Mouse (Mus musculus) lung, postnatal 0 days (tissue): Measurements from ENCODE around the gene Arid5b. TPM values are rescaled to one million over a fixed set of nuclear protein-coding genes. Genes with fewer than 3 reads are reported as not detected.

ENCODE experiments used
- ATAC-seq: fragments of 200-750 bp; cut with Nextera tagmentation; 2 replicates; pipeline ENCODE4 v1.8.0; 2017; ENCODE audit warnings: moderate library complexity
- DNase-seq: peaks from one replicate; pipeline ENCODE4 v3.0.0-alpha.2; 2016; ENCODE audit warnings: low spot score
- H3K27ac ChIP-seq: fragments of 300-500 bp; sonication (generic); 2 replicates; pipeline ENCODE4 v1.5.1; 2014; ENCODE audit warnings: antibody characterized with exemption, mild to moderate bottlenecking, low read length, mixed read lengths
- H3K27me3 ChIP-seq: fragments of 300-500 bp; sonication (generic); replicated peaks from 2 replicates; pipeline ENCODE4 v1.6.1; 2014; ENCODE audit warnings: low read length, mixed read lengths; ENCODE audit not compliant: insufficient read depth
- H3K36me3 ChIP-seq: fragments of 300-500 bp; sonication (generic); 2 replicates; pipeline ENCODE4 v1.6.1; 2014; ENCODE audit warnings: low read length, mixed read lengths; ENCODE audit not compliant: insufficient read depth
- H3K4me1 ChIP-seq: fragments of 300-500 bp; sonication (generic); 2 replicates; pipeline ENCODE4 v1.6.1; 2014; ENCODE audit warnings: antibody characterized with exemption, low read depth, low read length, mixed read lengths; ENCODE audit not compliant: insufficient read depth
- H3K4me2 ChIP-seq: fragments of 300-500 bp; sonication (generic); replicated peaks from 2 replicates; pipeline ENCODE4 v1.6.1; 2014; ENCODE audit warnings: low read depth, mild to moderate bottlenecking, low read length, moderate library complexity, mixed read lengths
- H3K4me3 ChIP-seq: fragments of 300-500 bp; sonication (generic); 2 replicates; pipeline ENCODE4 v1.5.1; 2014; ENCODE audit warnings: low read depth, low read length
- H3K9ac ChIP-seq: fragments of 300-500 bp; sonication (generic); replicated peaks from 2 replicates; pipeline ENCODE4 v1.6.1; 2014; ENCODE audit warnings: low read depth, mild to moderate bottlenecking
- H3K9me3 ChIP-seq: fragments of 300-500 bp; sonication (generic); 2 replicates; pipeline ENCODE4 v1.6.1; 2016; ENCODE audit warnings: low read length, mixed read lengths
- CTCF ChIP-seq: IDR thresholded peaks from 2 replicates; pipeline ENCODE4 v1.5.1; 2016; ENCODE audit warnings: antibody characterized with exemption, mild to moderate bottlenecking
- EP300 ChIP-seq: IDR thresholded peaks from 2 replicates; pipeline ENCODE4 v1.6.1; 2016; ENCODE audit warnings: antibody characterized with exemption, mild to moderate bottlenecking, control low read depth
- WGBS: fragments of 180-500 bp; shearing (Covaris S2); extraction: QIAGEN DNeasy Blood & Tissue Kit; methylation state at CpG from one replicate; pipeline ENCODE4 v1.1.7; 2014; 5-methylcytosine and 5-hydroxymethylcytosine counted together
- polyA plus RNA-seq: library from polyadenylated mRNA; unstranded; fragments of >200 nt; fragmentation: Nextera tagmentation; extraction: Ambion mirVana; gene quantifications from 2 replicates; pipeline ENCODE4 v1.2.1, GENCODE M21; 2015

Arid5b gene
- polyA plus RNA-seq, 1 experiment from 2014 or later, result 42.8 TPM

DNA sequence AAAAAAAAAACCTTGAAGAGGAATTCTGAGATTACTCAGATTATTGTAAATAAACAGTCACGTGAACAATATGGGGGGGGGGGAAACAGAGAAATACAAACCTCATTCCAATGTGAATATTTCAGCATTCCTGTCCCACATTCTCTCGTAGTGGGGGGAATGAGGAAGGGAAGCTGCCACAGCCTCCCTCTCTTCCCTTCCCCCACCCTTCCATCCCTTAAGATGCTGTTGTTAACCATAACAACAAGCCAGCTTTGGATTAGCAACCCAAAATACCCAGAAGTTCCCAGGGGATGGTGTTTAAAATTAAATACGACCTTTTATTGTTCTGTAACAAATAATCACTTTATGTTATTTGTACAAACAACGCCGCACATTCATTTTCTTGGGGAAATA, 69.9 kb downstream of the Arid5b start:
- WGBS, result 41% methylated on average over 5 of the region's 5 CpGs
- Histone ChIP-seq H3K4me3 (no peak overlapping the region; the same call in 1 of the 2 replicates), H3K4me1 (no peaks in the 10 kb centered on the region), H3K36me3 (no peaks in the 10 kb centered on the region), H3K27me3 (no peaks in the 10 kb centered on the region), H3K27ac (no peak overlapping the region), H3K4me2 (peak overlapping the region; percentile 41; the same call in 1 of the 2 replicates), H3K9me3 (no peaks in the 10 kb centered on the region), H3K9ac (no peak overlapping the region)
- no peak for ATAC-seq
- no peak for DNase-seq
- no peak for TF ChIP-seq EP300
- TF ChIP-seq CTCF, result no peak

DNA sequence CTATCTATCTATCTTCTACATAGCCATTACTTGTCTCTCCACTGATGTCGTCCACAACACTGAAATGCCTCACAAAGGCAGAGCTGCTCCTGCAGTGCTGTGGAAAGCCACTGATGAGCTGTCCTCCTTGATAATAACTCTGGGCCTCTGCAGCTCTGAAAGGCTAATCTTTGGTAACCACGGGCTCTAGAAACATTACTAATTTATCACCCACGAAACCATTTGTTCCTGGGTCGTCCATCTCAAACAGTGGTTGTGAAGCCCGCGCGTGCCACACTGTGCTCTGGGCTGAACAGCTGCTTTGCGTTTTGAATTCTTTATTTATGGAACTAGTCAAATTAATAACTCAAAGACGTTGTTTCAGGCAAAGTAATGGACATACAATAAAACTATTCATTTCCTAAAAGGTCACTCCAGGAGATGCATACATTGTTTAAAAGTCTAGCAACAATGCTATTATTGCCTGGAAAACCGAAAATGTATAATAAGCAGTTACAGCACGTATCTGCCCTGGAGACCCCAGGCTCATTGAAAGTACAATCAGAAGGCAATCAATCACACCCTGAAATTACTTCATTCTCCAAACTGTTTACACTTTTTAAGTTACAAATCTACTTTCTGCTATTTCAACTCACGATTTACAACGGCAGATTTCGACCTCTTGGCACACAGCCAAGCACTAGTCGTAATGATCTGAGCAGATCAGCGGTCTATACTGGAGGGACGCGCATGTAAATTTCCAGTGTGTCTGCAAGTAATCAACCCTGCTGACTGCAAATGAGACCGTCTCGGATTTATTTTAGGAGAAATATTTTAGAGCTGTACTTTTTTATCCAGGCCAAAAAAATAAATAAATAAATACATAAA, 70.5 kb downstream of the Arid5b start:
- DNase-seq (no peak), ATAC-seq (no peak)
- no peak overlapping the region for H3K27ac ChIP-seq
- no peaks in the 10 kb centered on the region for H3K9me3 ChIP-seq
- 38% methylated on average over 20 of the region's 20 CpGs for WGBS
- H3K27me3 ChIP-seq, result no peaks in the 10 kb centered on the region
- H3K4me3 ChIP-seq, result peak overlapping the region; percentile 8; the same call in 1 of the 2 replicates
- TF ChIP-seq EP300 (no peak), CTCF (no peak)
- H3K9ac ChIP-seq, result no peak overlapping the region
- no peaks in the 10 kb centered on the region for H3K36me3 ChIP-seq
- peak overlapping the region; percentile 41 for H3K4me2 ChIP-seq
- no peaks in the 10 kb centered on the region for H3K4me1 ChIP-seq

DNA sequence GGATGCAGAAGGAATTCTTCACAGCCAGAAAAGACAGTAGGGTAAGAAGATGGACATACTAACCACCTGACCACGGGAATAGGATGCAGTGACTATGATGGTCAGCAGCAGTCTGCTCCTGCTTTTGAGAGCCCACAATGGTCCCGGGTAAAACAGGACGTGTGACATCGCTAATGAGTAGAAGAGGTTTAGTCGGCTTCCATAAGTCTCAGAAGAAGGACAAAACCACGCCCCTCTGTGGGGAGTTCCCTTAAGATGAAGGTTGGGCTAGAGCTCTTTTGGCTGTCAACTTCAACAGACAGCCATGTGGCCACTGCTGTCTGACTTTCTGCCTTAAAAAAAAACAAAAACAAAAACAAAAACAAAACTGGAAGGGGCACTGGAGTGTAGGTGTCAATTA, 74.1 kb downstream of the Arid5b start:
- H3K9ac ChIP-seq, result no peak overlapping the region
- no peak overlapping the region for H3K4me2 ChIP-seq
- no peak for TF ChIP-seq EP300
- no peak for TF ChIP-seq CTCF
- no peaks in the 10 kb centered on the region for H3K27me3 ChIP-seq
- no peak overlapping the region for H3K27ac ChIP-seq
- no peaks in the 10 kb centered on the region for H3K9me3 ChIP-seq
- H3K4me1 ChIP-seq, result no peaks in the 10 kb centered on the region
- 82% methylated on average over 6 of the region's 6 CpGs for WGBS
- no peak for ATAC-seq
- H3K36me3 ChIP-seq, result peaks cover 5% of the 10 kb centered on the region; the same call in 1 of the 2 replicates
- no peak overlapping the region for H3K4me3 ChIP-seq
- no peak for DNase-seq

DNA sequence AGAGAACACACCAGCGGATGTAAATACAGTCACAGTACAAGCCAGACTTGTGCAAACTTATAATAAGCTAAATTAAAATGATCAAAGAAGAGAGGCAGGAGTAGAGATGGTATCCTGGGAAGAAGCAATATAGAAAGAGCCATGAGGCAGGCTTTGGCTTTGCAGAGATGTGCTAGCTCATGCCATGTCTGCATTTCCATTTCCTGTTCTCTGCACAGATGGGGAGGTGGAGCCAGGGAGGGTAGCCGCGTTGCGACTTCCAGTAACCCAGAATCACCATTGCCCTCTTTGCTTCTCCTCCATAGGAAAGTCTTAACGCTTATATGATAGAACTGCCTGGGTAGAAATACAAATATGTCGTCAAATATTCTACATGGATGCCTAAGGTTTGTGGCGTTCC, 74.7 kb downstream of the Arid5b start:
- ATAC-seq, result no peak
- TF ChIP-seq EP300, result no peak
- TF ChIP-seq CTCF, result no peak

DNA sequence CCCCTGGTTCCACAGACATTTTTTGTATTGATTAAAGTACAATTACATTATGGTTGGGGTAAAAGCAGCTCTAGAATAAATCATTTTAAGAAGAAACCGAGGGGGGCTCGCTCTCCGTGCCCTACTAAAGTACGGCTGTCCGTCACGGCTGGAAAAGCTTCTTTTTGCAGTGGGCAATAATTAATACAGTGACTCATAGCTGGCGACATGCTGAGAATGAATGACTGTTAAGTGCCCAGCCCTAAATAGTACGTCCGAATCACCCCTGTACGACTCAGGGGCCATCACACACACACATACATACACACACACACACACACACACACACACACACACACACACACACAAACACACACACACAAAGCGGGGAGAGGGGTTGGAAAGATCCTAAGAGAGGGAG, 75.2 kb downstream of the Arid5b start:
- WGBS, result 85% methylated on average over 11 of the region's 11 CpGs
- Histone ChIP-seq H3K27ac (no peak overlapping the region), H3K4me2 (no peak overlapping the region), H3K4me3 (no peak overlapping the region), H3K36me3 (peaks cover 5% of the 10 kb centered on the region; the same call in 1 of the 2 replicates), H3K9ac (no peak overlapping the region), H3K4me1 (no peaks in the 10 kb centered on the region), H3K27me3 (no peaks in the 10 kb centered on the region), H3K9me3 (no peaks in the 10 kb centered on the region)
- TF ChIP-seq EP300, result no peak
- no peak for TF ChIP-seq CTCF
- DNase-seq (no peak), ATAC-seq (no peak)

More for the DNA sequence above, 74.7 kb downstream of the Arid5b start:
- no peaks in the 10 kb centered on the region for H3K27me3 ChIP-seq
- H3K4me2 ChIP-seq, result no peak overlapping the region
- H3K9ac ChIP-seq, result no peak overlapping the region
- WGBS, result 93% methylated on average over 7 of the region's 7 CpGs
- H3K27ac ChIP-seq, result no peak overlapping the region
- no peak overlapping the region for H3K4me3 ChIP-seq
- peaks cover 5% of the 10 kb centered on the region; the same call in 1 of the 2 replicates for H3K36me3 ChIP-seq
- no peaks in the 10 kb centered on the region for H3K4me1 ChIP-seq
- DNase-seq, result no peak
- no peaks in the 10 kb centered on the region for H3K9me3 ChIP-seq

DNA sequence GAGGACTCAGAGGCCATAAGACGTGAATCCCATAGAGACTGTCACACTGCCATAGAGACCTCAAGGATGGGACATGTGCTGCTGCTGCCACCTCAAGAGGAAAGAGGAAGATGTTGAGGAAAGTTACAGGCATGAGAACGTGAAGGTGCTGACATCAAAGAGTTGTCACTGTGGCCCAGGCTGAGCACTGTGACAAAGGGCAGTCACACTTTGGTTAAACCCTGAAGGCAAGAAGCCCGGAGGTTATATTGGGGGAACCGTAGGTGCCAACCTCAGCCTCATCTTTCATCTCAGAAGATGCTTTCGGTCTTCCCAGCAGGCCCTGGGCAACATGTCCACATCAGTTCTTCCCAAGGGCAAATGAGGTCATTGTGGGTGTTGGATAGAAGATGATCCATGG, 79.1 kb downstream of the Arid5b start:
- no peak overlapping the region for H3K27ac ChIP-seq
- ATAC-seq (no peak), DNase-seq (no peak)
- H3K27me3 ChIP-seq, result no peaks in the 10 kb centered on the region
- no peaks in the 10 kb centered on the region for H3K4me1 ChIP-seq
- WGBS, result 86% methylated on average over 5 of the region's 5 CpGs
- H3K4me2 ChIP-seq, result no peak overlapping the region
- no peak overlapping the region for H3K4me3 ChIP-seq
- TF ChIP-seq EP300 (no peak), CTCF (no peak)
- H3K9ac ChIP-seq, result no peak overlapping the region
- H3K36me3 ChIP-seq, result peaks cover 5% of the 10 kb centered on the region; the same call in 1 of the 2 replicates
- no peaks in the 10 kb centered on the region for H3K9me3 ChIP-seq
